Mouse (Mus musculus): ENCODE data around the gene Plcxd2.

DNA sequence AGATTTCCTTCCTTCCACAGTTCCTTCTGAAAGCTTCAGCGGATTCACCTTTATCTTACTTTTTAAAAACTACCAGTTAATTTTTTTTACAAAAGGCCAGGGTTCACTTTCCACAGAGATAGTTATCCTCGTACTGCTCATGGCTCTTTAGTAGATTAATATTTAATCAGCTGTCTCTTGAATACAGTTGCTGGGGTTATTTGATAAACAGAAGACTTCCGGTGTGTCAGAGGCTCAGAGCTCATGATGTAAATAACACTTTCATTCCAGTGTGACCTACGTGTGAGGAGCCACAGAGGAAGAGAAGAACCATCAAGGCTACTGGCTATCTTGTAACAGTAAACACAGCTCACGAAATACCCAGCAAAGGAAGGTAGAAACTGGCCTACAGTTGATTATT is 43.4 kb downstream of the Plcxd2 start:
- TF ChIP-seq CTCF (IDR thresholded peaks at IDR 0.05; ENCODE audit: borderline replicate concordance, insufficient read depth, low read depth, low read length) (no peak), POLR2A (IDR thresholded peaks at IDR 0.05; ENCODE audit: borderline replicate concordance, insufficient read depth, low read length) (no peak)
